Mouse (Mus musculus) intestine, postnatal 0 days (tissue): ENCODE results near the gene Ccdc158. TPM values are rescaled to one million over a fixed set of nuclear protein-coding genes. Genes with fewer than 3 reads are reported as not detected.

Experiments used
- ATAC-seq: fragments of 200-750 bp; cut with Nextera tagmentation; 2 replicates; pipeline ENCODE4 v1.8.0; 2017; ENCODE audit warnings: mild to moderate bottlenecking, moderate TSS enrichment, moderate library complexity
- H3K27ac ChIP-seq: fragments of 300-500 bp; sonication (generic); 2 replicates; pipeline ENCODE4 v1.5.1; 2014; ENCODE audit warnings: mild to moderate bottlenecking, low read depth, low read length, moderate library complexity
- H3K27me3 ChIP-seq: fragments of 300-500 bp; sonication (generic); replicated peaks from 2 replicates; pipeline ENCODE4 v1.6.1; 2014; ENCODE audit warnings: low read length, mixed read lengths; ENCODE audit not compliant: control insufficient read depth, insufficient read depth
- H3K36me3 ChIP-seq: fragments of 300-500 bp; sonication (generic); 2 replicates; pipeline ENCODE4 v1.6.1; 2014; ENCODE audit warnings: mild to moderate bottlenecking, moderate library complexity; ENCODE audit not compliant: control insufficient read depth, insufficient read depth
- H3K4me1 ChIP-seq: fragments of 300-500 bp; sonication (generic); replicated peaks from 2 replicates; pipeline ENCODE4 v1.6.1; 2014; ENCODE audit warnings: antibody characterized with exemption, low read length, mixed read lengths; ENCODE audit not compliant: control insufficient read depth, insufficient read depth
- H3K4me2 ChIP-seq: fragments of 300-500 bp; sonication (generic); replicated peaks from 2 replicates; pipeline ENCODE4 v1.6.1; 2014; ENCODE audit warnings: low read depth, mild to moderate bottlenecking, moderate library complexity
- H3K4me3 ChIP-seq: fragments of 300-500 bp; sonication (generic); 2 replicates; pipeline ENCODE4 v1.5.1; 2014; ENCODE audit warnings: low read depth, low read length
- H3K9ac ChIP-seq: fragments of 300-500 bp; sonication (generic); 2 replicates; pipeline ENCODE4 v1.6.1; 2014; ENCODE audit warnings: mild to moderate bottlenecking, low read depth, low read length
- H3K9me3 ChIP-seq: fragments of 300-500 bp; sonication (generic); 2 replicates; pipeline ENCODE4 v1.6.1; 2016; ENCODE audit warnings: mixed run types; ENCODE audit not compliant: control insufficient read depth
- CTCF ChIP-seq: sonication (generic); IDR thresholded peaks from 2 replicates; pipeline ENCODE4 v1.5.1; 2016; ENCODE audit warnings: low read depth, mild to moderate bottlenecking, control low read depth, antibody characterized with exemption, moderate library complexity
- whole genome bisulfite sequencing: fragments of 180-500 bp; shearing (Covaris S2); extraction: QIAGEN DNeasy Blood & Tissue Kit; methylation state at CpG from one replicate; pipeline ENCODE4 v1.1.7; 2014; 5-methylcytosine and 5-hydroxymethylcytosine counted together
- polyA plus RNA-seq: library from polyadenylated mRNA; unstranded; fragments of >200 nt; fragmentation: Nextera tagmentation; extraction: Ambion mirVana; gene quantifications from 2 replicates; pipeline ENCODE4 v1.2.1, GENCODE M21; 2015

Gene Ccdc158
- polyA plus RNA-seq, 1 experiment from 2014 or later: 0.29 TPM

DNA sequence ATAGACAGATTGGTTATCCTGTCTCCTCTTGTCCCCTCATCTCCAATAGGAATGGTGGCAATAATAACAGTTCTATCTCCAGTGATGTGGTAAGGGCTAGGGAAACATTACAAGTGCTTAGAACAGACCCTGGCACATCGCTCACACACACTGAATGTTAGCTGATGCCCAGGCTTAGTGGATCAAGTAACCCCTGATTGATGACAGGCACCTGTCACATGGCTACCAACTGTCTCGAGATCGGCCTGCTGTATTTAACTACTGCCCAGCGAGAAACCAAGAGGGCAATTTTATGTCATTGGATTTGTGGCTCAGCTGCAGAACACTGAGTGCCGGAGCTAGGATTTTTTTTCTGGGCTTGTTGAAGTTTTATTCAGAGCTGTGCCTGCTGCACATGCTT, 80.0 kb downstream of the Ccdc158 start:
- H3K4me3 ChIP-seq: no peak overlapping the region
- H3K27me3 ChIP-seq: 0 out of 2 replicates have a peak, but pooled peaks cover 3% of the 10 kb centered on the region
- H3K27ac ChIP-seq: no peak overlapping the region
- H3K4me1 ChIP-seq: no peaks in the 10 kb centered on the region
- no peaks in the 10 kb centered on the region for H3K9me3 ChIP-seq
- no peak for ATAC-seq
- H3K9ac ChIP-seq: no peak overlapping the region
- 76% methylated on average over 5 of the region's 5 CpGs for WGBS
- no peak for TF ChIP-seq CTCF
- no peak overlapping the region for H3K4me2 ChIP-seq
- no peaks in the 10 kb centered on the region for H3K36me3 ChIP-seq

DNA sequence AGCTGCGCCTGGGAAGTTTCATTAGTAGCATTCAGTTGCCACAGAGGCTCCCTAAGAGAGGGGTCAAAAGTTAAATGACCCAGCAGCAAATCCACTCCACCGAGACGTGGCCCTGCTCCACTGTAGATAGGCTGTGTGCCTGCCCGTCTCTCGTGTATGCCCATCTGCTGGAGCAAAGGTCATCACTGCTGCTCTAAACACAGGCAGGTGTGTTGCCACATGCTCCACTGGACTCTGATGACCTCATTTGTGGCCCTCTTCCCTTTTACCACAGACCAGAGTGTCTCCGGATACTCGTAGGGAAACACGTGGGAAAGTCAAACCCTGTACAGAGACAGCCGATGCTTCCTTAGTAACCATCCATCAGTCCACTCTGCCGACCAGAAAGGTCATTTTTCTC, 89.1 kb downstream of the Ccdc158 start:
- Histone ChIP-seq H3K36me3 (no peaks in the 10 kb centered on the region), H3K9me3 (no peaks in the 10 kb centered on the region), H3K4me2 (no peak overlapping the region), H3K27me3 (no peaks in the 10 kb centered on the region), H3K4me3 (no peak overlapping the region), H3K4me1 (no peaks in the 10 kb centered on the region), H3K27ac (no peak overlapping the region), H3K9ac (no peak overlapping the region)
- no peak for TF ChIP-seq CTCF
- 25% methylated on average over 10 of the region's 10 CpGs for WGBS
- peak; percentile 83 for ATAC-seq

DNA sequence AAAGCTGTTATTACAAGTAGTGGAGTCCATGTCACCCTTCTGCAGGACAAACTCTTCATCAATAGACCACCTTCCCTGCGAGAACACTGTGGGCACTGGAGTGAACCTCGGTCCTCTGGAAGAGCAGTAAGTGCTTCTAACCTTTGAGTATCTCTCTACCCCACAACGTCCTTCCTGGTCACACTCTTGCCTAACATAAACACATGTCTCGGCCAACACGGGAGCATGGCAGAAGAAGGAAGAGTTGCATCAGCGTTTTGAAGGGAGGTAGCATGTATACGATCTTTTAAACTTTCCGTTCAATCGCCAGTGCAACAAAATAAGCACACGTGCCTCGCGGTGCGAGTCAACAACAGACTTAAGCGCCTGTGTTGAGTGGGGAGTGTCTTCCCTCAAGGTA, 95.5 kb downstream of the Ccdc158 start:
- no peaks in the 10 kb centered on the region for H3K27me3 ChIP-seq
- TF ChIP-seq CTCF: no peak
- no peak overlapping the region for H3K9ac ChIP-seq
- H3K36me3 ChIP-seq: no peaks in the 10 kb centered on the region
- H3K4me2 ChIP-seq: no peak overlapping the region
- 77% methylated on average over 14 of the region's 14 CpGs for WGBS
- H3K9me3 ChIP-seq: no peaks in the 10 kb centered on the region
- H3K4me1 ChIP-seq: no peaks in the 10 kb centered on the region
- no peak overlapping the region for H3K27ac ChIP-seq
- H3K4me3 ChIP-seq: no peak overlapping the region
- no peak for ATAC-seq

DNA sequence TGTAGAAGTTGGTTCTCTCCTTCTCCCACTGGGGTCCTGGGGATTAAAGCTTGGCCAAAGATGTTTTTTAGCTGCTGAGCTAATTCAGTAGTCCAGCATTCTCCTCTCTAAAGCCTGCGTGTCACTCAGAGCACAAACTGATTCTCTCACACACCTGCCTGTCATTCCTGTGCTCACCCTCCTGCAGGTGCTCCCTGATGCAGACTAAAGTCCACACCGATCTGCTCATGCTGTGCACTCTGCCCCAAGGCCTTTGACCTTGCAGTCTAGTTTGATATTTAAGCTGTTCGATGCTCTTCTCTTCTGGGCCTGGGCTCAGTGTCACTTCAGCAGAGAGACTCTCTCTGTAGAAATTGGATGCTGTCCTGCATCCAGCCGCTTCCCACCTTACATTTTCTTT, 103.8 kb downstream of the Ccdc158 start:
- ATAC-seq: peak; percentile 57
- H3K4me2 ChIP-seq: no peak overlapping the region
- TF ChIP-seq CTCF: no peak
- H3K4me3 ChIP-seq: no peak overlapping the region
- peaks cover 8% of the 10 kb centered on the region for H3K4me1 ChIP-seq
- H3K36me3 ChIP-seq: no peaks in the 10 kb centered on the region
- WGBS: 49% methylated on average over 4 of the region's 4 CpGs
- no peak overlapping the region for H3K27ac ChIP-seq
- no peak overlapping the region for H3K9ac ChIP-seq
- no peaks in the 10 kb centered on the region for H3K9me3 ChIP-seq
- no peaks in the 10 kb centered on the region for H3K27me3 ChIP-seq

DNA sequence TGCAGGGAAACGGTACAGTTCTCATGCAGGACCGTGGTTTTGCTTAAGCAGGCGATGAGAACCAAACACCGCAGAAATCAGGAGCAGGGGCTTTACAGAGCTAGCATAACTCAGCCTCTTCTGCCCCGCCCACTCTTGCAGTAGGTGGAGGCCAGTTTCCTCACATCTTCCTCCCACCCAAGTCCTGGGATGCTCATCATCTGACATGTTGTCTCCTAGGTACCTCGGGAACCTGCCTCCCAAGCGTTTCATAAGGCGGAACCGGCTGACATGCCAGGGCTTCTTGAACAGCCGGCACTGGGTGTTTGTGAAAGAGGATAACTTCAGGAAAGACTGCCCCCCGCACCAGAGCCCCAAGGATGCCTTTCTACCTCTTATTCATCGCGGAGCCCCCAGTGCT, 113.1 kb downstream of the Ccdc158 start:
- H3K9me3 ChIP-seq: no peaks in the 10 kb centered on the region
- no peak overlapping the region for H3K27ac ChIP-seq
- no peak overlapping the region for H3K9ac ChIP-seq
- no peak for ATAC-seq
- WGBS: 80% methylated on average over 13 of the region's 13 CpGs
- H3K4me2 ChIP-seq: no peak overlapping the region
- H3K27me3 ChIP-seq: no peaks in the 10 kb centered on the region
- no peak overlapping the region for H3K4me3 ChIP-seq
- H3K36me3 ChIP-seq: no peaks in the 10 kb centered on the region
- no peaks in the 10 kb centered on the region for H3K4me1 ChIP-seq
- TF ChIP-seq CTCF: no peak

DNA sequence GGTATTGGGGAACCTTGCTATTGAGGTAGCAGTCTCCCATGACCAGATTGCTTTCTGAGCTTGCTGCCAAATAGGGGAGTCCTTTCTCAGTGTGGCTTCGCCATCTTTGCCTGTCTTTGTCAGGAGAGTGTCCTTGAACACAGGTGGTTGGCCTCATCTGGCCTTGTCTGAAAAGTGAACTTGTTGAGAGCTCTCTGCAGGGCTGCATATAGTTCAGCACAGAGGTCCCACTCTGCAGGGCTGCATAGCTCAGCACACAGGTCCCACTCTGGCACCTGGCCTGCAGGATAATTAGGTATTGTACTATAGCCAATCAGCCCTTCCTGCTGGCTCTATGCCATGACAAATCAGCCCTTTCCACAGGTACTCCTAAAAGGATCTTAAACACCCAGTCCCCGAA, 114.9 kb downstream of the Ccdc158 start:
- H3K4me3 ChIP-seq: no peak overlapping the region
- no peaks in the 10 kb centered on the region for H3K9me3 ChIP-seq
- no peak for TF ChIP-seq CTCF
- no peak for ATAC-seq
- no peak overlapping the region for H3K4me2 ChIP-seq
- 74% methylated on average over 2 of the region's 2 CpGs for WGBS
- no peak overlapping the region for H3K27ac ChIP-seq
- no peaks in the 10 kb centered on the region for H3K4me1 ChIP-seq
- H3K27me3 ChIP-seq: no peaks in the 10 kb centered on the region
- no peak overlapping the region for H3K9ac ChIP-seq
- H3K36me3 ChIP-seq: no peaks in the 10 kb centered on the region

Other genes starting within 250 kb of the Ccdc158 start
- gene Nup54, start 240.1 kb downstream of the Ccdc158 start, polyA plus RNA-seq: 16.4 and 18.4 TPM in 2 replicates
- 18.0 and 19.7 TPM in 2 replicates for gene Scarb2, start 168.4 kb downstream of the Ccdc158 start, polyA plus RNA-seq
- not detected in 2 replicates for gene Fam47e, start 120.2 kb downstream of the Ccdc158 start, polyA plus RNA-seq
- 13.7 and 14.1 TPM in 2 replicates for gene Stbd1, start 72.2 kb downstream of the Ccdc158 start, polyA plus RNA-seq
- 8.0 and 9.8 TPM in 2 replicates for gene Shroom3, start 8.2 kb upstream of the Ccdc158 start, polyA plus RNA-seq